Mouse (Mus musculus): ENCODE data around the gene Tbc1d14.

Gene Tbc1d14

DNA sequence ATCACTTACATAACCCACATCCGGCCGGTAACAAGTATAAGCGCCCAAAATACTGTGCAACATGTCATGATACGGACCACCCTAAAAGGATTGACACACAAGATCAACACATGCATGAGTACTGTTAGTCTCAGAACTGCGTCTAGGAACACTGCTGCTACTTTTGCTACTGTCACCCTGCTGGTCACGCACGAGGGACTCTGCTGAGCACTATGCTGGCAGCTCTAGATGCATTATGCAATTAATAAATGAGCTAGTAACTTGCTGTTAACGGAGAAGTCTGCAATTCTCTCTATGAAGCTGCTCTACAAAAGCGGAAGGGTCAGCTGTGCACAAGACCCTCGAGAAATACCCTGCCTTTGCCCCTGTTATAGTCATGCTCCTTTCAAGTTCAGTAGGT, 84.7 kb downstream of the Tbc1d14 start:
- DNase-seq (ENCODE audit: low spot score in 2 of 2): no peak

DNA sequence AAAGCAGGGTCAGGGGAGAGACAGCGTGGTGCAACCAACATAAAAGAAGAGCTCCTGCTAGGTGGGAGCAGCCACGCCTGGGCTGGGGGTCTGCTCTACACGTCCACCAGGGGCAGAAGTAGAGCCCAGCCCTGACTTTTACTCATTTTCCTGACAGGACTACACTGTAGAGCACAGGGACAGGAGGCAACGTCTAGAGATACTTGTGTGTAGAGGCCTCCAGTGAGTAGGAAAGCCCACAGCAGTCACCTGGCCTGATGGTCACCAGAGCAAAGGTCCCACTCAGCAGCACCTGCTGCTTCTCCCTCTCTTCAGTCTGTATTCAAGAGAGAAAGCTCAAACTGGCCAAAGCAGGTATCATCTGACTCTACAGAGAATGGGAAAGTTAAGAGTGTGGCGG, 87.4 kb downstream of the Tbc1d14 start:
- no peak for DNase-seq (ENCODE audit: low spot score in 2 of 2)

DNA sequence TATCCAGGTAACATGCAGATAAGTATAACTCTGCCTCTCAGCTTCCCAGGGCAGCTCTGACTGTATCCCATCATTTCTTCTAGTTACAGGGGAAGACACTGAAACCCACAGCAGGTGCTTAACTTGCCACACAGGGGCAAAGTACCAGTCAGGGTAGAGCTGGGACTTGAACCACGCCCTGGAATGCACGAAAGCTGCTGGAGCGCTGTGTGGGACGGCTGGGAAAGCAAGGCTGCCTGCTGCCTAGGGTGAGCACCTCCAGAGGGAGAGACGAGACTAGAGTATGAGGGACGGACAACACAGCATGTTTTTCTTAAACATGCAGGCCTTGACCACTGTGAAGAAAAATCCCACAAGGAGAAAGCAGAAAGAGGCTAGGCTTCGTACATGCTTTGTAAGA, 87.8 kb downstream of the Tbc1d14 start:
- no peak for DNase-seq (ENCODE audit: low spot score in 2 of 2)

DNA sequence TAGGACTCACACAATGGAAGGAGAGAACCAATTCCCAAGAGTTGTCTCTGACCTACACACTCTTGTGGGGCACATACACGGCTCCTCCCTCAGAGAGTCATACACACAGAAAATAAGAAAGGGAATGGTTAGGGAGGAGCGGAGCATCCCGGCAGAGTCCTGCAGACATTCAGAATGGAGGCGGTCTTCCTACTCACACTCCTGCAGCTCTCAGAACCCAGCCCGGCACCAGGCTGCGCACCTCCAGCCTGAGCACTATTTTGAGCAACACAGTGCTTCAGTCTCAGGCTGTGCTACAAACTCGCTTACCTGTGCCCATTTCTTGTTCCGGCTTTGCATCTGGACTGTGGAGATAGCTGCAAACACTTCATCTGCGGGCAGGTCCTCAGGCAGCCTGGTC, 98.4 kb downstream of the Tbc1d14 start:
- DNase-seq (ENCODE audit: low spot score in 2 of 2): no peak

DNA sequence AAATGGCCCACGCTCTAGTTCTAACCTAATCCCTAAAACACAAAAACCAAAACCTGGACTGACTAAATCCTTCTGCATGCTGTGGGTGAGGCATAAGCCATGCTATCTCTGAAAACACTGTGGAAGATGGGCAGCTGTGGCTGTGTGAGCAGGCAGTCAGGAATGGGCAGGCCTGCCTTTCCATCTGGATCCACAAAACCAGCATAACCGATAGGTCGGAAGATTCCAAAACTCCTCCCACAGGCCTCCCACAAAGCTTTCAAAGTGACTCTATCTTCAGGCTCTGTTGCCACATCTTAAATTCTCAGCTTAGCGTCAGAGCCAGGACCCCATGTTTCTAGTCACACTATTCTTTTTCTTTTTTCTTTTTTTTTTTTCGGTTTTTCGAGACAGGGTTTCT, 99.2 kb downstream of the Tbc1d14 start:
- DNase-seq (ENCODE audit: low spot score in 2 of 2): no peak

DNA sequence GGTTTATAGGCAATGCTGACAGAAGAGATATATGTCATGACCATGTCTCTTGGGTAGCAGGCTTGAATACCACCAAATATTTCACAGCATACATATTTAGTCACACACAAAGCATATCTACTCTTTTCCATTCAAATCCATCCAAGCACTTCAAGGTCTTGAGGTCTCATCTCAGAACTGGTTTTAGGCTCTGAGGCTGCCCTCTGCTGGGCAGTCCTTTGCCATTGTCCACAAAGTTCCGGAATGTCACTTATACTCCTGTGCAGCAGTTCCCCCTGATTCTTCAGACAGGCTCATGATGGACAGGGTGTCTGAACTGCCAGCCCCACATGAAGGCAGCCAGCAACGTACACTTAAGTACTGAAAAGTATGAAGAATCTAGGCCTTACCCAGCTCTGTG, 103.9 kb downstream of the Tbc1d14 start:
- no peak for DNase-seq (ENCODE audit: low spot score in 2 of 2)

DNA sequence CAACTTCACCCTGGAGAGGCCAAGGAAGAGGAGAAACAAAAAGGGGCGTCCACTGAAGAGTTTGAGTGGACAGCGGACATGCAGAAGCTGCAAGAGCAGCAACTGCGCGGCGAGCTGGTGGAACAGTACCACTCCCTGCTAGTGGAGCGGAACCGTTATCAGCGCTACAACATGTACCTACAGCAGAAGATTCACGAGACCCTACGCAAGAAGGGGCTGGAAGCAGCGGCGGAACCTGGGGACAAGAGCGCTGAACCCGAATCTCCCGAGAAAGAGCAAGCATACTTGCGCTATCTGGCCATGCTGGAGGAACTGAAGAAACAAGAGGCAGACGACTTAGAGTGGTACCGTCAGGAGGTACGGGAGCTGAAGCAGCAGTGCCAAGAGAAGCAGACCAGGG, 107.8 kb downstream of the Tbc1d14 start:
- no peak for DNase-seq (ENCODE audit: low spot score in 2 of 2)

DNA sequence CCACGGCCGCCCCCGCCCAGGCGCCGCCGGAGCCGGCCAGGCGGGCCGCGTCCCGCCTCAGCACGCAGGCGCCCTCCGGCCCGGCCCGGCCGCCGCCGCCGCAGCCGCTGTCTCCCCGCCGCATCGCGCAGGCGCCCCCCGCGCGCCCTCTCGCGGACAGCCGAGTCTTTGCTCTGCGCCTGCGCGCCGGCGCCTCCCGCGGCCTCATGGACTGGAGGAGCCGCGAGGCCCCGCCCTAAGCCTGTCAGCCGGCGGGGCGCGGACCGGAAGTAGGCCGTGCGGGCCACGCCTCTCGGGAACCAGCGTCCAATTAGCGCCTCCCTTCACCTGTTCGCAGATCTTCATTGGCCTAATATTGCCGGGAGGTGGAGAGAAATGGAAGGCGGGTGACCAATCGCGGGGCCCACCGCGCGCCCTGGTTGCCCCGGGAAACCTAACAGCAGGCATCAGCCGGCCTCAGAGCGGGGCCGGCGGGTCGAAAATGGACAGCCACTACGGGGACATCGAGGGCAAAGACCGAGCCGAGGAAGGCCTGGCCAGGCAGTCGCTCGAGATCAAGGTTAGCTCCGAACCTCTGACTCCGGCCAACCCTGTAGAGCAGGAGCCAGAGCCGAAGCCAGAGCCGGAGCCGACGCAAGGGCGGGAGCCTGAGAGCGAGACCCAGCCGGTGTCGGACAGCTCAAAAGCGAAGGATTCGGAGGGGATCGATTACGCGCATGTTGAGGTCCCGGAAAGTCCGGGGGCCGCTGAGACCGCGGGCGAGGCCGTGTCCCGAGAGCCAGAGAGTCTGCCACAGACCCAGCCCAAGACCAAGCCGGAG, 108.7 kb downstream of the Tbc1d14 start, which contains the start of the genes Tada2b and Ccdc96:
Tada2b (minus strand) TSS at position 115 of the 820 bp plus-strand sequence.
Ccdc96 (plus strand) TSS at position 418 of the 820 bp plus-strand sequence.
- peak; percentile 97 to 99 for DNase-seq (ENCODE audit: low spot score in 2 of 2)

DNA sequence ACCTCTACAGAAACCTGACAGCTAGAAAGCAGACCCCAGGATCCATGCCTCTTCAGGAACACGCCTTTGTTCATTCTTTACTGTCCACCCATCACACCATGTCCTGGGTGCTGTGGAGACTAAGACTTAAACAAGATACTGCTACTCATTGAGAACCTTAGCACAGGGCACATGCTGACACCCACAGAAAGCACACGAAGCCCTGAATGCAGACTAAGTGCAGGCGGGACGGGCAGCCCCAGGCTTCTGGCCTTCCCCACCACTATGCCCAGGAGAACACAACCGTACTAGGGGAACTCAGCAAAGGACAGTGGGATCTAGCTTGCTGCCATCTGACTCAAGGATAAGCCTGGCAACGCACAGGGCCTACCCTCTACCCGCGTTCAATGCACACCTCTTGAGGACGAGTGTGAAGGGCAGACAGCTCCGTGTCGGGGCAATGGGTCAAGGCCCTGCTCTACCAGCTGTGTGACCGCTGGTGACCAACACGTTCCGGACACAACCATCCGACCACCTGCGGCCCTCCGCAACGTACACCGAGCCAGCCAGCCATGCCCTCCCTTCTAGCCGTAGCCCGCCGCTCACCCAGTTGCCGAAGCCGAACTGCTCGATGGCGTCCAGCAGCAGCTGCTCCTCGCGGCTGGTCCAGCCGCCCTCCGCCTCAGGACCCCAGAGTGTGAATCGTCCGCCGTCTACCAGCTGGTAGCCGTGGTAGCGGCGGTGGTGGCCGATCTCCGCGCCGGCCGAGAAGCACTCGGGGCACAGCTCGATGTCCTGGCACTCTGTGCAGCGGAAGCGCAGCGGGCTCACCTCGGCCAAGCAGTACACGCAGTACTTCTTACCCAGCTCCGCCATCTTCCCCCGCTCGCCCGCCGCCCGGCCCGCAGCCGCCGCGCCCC, 109.6 kb downstream of the Tbc1d14 start:
- DNase-seq (ENCODE audit: low spot score in 2 of 2): peak in 1 of 2 experiments; percentile 22

DNA sequence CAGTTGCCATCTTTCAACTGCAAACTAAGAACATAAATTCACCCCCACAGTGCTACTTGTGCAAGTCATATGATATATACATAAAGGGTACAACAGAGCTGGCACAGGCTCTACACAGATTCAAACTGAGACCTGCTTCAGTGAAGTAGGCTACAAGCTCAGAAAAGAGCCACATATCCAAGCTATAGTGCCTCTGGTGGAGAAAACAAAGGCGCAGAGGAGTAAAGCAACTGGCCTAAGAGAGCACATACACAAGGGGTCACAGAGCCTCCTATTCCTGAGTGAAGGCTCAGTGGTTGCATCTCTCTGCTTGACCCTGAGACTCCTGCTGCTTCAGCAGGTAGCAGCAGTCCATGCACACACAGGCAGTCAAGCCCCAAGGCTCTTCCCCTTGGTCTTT, 112.0 kb downstream of the Tbc1d14 start:
- DNase-seq (ENCODE audit: low spot score in 2 of 2): no peak

DNA sequence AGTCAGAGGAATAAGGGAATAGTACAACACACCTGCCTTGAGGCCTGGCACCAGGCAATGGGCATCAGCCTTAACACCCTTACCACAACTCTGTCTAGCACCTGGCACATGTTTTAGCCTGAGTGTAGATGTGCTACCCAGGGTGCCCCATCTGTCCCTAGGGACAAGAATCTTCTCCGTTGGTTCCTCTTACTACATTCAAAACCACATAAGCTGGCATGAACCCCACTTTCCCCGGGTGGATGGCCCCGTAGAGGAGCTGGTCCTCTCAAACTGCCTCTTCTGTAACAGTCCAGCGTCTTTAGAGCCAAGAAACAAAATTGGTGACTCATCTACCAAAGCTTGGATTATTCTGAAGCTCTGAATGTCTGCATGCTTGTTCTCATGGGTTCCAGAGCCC, 112.7 kb downstream of the Tbc1d14 start:
- no peak for DNase-seq (ENCODE audit: low spot score in 2 of 2)

DNA sequence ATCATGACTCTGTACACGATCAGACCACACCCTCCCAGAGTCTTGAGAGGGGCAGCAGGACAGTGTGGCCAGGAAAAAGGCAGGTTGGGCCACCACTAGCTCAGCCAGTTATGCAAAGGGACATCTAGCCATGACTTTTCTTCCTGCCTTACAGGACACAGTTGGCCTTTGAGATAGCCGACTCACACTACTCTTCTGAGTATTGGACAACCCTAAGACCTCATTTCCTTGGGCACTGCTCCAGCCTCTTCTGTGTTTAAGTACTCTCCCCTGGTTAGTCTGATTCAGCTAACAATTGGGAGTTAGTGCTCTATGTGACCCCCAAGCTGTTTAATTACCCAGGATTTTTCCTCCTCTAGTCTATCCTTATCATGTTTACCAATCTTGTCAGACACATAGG, 113.3 kb downstream of the Tbc1d14 start:
- DNase-seq (ENCODE audit: low spot score in 2 of 2): no peak

DNA sequence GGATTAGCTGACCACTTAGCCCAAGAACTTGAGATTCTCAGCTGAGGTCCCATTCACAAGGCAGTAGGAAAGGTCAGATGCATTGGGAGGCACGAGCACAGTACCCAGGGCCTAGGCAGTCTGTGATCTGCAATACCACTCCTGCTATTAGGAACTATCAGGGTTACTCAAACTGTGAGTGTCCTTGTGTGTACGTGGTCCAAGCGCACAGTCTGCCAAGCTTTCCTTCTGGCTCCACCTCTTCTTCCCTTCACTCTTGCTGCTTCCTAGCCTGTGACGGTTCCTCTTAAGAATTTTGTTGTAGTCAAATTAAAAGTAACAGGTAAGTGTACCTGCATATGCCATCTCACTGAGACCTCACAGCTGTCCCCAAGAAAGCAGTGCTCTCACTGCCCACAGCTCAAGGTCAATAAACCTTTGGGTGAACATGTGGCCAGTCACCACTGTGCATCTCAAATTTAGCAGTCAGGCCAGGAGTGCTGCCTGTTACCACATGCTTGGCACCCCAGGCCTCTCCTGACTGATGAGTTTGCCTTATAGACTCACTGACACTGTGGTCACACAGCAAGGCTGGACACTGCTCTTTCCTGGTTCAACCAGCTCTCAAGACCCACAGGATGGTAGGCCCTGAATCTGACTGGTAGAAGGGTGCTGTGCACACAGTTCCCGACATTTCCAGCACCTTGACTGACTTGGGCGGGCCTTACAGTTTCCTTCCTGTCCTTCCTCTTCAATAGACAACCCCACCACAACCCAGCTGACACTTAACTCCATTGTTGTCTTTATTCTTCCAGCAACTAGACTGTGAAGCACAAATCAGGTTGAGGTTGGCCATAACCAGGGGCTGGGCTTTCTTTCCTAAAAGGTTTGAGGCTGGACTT, 114.3 kb downstream of the Tbc1d14 start:
- no peak for DNase-seq (ENCODE audit: low spot score in 2 of 2)

DNA sequence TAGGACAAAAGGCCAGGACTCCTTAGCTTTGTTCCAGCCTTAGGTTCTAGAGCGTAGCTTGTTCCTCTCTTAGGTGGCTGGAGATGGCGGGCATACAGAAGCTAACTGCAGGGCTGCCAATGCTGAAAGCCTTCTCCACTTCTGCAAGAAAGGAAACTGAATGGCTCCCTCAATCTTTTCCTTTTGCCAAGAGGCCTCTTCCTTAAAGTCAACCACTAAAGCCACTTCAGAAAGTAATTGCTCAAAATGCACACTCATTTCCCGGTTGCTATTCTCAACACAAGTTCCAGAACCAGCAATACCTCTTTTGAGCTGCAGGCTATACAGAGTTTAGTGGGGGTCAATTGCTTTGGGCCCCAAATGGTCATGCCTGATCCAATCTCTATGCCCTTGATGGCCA, 115.6 kb downstream of the Tbc1d14 start:
- DNase-seq (ENCODE audit: low spot score in 2 of 2): no peak

DNA sequence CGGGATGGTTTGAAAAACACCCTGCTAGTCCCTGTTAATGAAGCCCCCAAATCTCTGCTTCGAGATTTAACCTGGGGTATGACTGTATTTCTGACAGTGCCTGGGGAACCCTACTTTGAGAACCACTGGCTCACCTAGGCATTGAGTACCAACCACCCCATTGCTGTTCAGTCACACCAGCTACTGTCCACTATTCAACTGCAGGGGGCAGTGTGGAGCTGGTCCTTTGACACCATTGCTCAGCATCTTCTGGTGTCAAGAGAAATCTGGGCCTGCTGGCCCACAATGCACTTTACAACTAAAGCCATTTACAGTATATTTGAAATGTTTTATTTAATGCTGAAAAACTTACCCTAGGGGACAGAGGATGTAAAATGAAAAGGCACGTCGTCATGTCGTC, 118.8 kb downstream of the Tbc1d14 start:
- DNase-seq (ENCODE audit: low spot score in 2 of 2): peak in 1 of 2 experiments; percentile 76

DNA sequence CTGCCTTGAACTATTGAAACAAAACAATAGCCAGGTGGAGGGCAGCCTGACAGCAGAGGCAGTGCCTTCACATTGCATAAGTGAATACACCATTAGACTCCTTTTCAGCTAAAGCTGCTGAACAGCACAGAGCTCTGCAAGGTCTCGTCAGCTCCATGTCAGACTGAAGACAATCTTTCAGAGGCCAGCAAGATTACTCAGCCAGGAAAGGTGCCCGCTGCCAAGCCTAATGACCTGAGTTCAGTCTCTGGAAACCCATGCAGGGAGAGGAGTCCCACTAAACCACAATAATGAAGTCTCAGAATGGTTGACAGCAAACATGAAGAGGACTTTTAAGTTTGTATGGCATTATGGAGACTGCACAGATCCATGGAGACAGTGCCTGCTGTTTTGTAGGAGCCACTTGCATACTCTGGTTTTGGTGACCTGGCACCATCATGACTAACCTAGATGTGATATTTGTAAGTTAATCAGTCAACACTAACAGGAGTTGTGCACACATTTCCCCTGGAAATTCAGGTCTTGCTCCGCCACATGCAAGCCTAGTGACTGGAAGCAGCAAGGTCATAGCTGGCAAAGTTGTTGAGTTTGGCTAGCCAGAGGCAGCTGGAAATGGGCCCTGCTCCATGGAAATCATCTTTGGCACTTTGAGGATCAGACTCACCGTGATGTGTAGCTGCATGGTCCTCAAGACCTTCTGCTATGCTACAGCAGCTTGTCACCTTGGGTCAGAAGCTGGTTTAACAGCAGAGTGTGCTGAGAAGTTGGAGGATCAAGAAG, 120.0 kb downstream of the Tbc1d14 start:
- no peak for DNase-seq (ENCODE audit: low spot score in 2 of 2)

DNA sequence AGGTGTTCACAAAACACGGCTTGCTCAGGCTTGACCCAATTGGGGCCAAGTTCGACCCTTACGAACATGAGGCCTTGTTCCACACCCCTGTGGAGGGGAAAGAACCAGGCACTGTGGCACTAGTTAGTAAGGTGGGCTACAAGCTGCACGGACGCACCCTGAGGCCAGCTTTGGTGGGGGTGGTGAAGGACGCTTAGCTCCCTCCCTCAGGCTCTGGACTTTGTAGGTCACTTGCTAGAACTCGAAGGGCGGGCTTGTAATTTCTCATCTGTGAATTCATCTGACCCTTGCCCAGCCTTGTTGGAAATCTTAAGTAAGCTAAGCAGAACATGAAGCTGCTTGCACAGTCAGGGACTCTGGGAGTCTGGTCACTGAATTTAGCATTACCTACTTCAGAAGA, 121.9 kb downstream of the Tbc1d14 start:
- DNase-seq (ENCODE audit: low spot score in 2 of 2): no peak

DNA sequence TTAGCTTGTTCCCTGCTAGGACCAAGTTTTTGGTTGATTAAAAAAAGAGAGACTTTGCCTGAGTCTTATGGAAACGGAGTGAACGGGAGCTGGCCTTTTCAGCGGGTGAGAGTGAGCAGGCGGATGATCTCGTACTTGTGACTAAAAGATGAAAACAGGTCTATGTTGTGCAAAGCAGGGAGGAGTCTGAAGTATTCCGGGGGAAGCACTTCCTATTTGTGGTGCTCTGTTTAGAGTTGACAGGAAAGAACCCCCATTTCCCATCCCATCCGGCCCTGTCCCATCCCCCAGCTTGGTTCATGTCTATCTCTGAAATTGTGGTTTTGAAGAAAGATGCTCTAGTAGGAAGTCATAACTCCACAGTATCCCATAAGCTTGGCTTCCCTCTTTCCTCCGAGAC, 127.2 kb downstream of the Tbc1d14 start:
- no peak for DNase-seq (ENCODE audit: low spot score in 2 of 2)

DNA sequence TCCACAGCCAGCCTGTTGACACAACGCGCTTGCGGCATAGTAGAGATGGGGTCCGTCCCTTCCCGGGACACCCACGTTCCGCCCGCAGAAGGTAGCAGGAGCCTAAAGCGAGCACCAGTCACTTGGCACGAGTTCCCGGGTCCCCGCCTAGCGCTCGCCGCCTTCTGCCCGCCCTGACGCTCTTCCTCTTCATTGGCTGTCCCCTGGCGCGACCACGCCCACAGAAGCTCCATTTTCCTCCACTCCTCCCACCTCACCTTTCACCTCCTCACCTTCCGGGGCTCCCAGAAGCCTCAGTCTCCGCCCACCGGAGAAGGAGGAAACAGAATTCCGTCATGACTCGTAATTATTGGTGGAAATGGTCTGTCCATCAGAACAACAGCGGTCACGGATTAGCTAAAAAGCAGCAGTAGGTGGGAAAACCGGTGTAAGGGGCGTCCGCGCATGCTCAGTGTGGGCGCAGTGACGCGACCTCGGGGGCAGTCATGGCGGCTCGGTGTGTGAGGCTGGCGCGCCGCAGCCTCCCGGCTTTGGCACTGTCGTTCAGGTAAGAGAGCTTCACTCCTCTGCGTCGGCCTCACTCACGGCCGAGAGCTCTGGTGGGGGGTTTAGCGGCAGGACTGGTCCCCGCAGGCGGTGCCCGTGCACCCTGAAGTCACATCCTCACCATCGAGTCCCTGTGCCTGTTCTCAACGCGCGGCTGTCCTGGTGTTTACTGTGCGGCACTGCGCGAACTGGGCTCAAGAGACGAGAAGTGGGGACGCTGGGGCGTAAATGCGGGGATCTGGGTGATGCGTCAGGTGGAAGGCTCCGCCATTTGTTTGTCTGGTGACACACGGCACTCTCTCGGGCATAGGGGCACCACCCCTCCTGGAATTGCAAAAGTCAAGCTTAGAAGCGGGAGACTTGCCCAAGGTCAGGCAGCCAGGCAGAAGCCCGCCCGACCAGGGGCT, 128.1 kb downstream of the Tbc1d14 start, which contains the start of gene Grpel1:
Grpel1 (plus strand) TSS at position 290 of the 953 bp plus-strand sequence.
- DNase-seq (ENCODE audit: low spot score in 2 of 2): peak; percentile 99 to 100

DNA sequence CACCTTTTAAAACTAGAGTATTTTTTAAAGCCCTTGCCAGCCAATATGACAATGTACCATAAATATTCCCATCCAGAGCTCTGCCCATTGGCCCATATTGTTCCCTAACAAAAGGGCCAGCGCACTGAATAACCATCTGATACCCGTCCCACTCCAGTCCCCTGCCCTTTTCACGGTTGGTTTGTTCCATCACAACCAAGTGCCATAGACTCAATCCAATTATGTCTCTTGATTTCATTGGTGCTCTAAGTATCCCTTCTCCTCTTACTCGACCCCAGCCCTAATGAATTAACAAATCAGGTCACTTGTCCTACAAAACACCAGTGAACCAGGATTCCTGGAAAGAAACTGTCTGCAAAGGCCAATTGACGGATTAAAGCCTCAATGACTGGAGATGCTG, 129.7 kb downstream of the Tbc1d14 start:
- no peak for DNase-seq (ENCODE audit: low spot score in 2 of 2)

Measured in left cerebral cortex, adult 9 months (tissue).